Mouse (Mus musculus) right cerebral cortex, postnatal 10 days (tissue): Measurements from ENCODE around the gene Syt16.

Source experiments
- DNase-seq, 2 experiments: peaks; one replicate each; pipeline ENCODE4 v3.0.0; 2021; ENCODE audit warnings: low spot score in 2 of 2

The Syt16 gene

DNA sequence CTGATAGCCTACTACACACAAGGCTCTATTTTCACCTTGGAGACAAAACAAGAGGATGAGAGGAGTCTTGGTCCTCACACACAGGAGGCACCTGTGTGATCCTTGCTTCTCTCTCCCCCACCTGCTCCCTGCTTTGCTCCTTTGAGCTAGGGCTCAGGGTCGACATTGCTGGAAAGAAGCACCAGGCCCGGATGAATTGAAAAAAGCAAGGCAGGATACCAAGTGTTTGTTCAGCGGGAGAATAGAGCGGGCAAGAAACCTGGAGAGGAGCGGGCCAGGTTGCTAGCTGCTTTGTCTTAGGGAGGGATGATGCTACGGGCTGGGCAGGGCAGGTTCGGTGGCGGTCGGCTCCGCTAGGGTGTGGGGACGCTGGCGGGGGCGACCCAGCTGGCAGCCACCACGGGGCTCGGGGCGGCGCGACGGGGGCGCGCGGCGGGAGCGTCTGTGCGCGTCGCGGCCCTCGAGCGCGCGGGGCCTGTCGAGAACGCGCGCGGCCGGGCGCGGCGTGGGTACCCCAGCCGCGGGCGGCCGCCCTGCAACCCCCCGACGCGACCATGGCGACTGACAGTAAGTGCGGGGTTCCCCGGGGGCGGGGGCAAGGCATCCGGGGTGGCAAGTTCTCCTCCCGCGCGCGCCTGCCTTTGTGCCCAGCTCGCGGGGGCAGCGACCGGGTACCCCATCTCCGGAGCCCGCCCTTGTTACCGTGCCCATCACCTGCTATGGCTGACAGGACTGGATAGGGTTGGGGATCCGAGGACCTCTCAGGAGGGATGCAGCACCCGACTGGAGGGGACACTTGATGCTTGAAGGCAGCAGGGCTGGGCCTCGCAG is at the start of gene Syt16:
TSS of gene Syt16 (plus strand) at position 365 of the 831 bp plus-strand sequence.
- peak; percentile 66 to 73 for DNase-seq

DNA sequence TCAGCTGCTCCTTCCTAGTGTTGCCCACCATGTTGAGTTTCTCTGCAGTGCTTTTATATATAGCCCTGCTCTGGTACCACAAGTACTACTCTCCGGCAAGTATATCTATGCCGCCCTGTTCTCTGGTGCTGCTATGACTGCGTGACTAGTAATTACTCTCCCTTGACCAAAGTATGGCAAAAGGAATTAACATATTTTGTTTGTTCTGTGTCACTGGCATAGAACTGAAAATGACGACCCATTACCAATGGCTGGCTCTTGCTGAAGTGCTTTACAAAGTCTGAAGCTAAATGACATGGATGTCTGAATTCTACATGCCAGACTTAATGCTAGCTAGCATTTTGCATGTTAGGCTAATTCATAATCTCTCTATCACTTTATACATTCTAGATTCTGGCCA is 49.0 kb upstream of the Syt16 start:
- no peak for DNase-seq

DNA sequence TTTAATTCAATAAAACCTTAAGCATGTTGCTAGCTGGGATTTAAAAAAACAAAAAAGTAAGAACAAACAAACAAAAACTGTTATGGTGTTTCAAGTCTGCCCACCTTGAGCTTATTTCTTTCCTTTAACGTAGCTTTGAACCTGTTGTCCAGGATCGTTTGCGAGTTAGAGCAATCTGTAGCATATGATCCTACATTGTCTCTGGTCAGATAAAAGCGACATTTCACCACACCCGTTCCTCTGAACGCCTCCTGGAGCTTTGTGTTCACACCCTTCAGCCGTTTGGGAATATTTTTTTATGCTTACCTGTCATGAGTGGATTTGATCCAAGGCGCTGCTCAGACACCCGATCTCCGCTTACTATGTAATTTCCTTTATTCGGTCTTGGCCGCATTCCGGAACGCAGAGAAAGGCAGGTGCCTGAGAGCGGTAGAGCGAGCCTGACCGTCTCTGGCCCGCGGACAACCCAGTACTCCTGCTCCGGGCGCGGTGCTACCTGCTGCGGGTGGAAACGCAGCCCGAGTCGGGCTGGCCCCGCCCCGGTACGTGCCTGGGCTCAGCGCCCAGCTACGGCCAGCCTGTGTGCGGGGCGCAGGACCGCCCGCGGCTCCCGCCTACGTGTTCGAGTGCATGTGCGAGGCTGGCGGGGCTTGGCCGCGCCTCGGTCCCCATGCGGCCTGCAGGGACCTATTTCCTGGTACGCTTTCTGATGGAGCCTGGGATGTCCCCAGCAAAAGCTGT is 48.0 kb upstream of the Syt16 start:
- DNase-seq: peak; percentile 43 to 63

DNA sequence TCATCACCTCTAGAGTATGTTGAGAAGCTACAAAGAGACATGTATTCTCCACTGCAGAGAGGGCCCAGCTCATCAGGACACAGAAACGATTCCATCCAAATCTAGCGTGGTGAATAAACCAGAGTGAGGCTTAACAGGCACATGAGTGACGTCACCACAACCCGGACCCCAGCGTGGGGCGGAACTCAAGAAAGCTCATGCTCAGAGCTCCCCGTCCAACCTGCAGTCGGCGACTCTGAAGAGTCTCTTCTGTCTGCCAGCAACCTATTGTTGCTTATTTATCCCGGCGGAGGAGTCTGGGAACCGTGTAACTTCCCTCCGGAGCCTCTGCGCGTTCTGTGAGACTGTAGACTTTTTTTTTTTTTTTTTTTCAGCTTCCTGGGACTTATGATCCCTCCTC is 44.6 kb upstream of the Syt16 start:
- DNase-seq: peak; percentile 64 to 77

DNA sequence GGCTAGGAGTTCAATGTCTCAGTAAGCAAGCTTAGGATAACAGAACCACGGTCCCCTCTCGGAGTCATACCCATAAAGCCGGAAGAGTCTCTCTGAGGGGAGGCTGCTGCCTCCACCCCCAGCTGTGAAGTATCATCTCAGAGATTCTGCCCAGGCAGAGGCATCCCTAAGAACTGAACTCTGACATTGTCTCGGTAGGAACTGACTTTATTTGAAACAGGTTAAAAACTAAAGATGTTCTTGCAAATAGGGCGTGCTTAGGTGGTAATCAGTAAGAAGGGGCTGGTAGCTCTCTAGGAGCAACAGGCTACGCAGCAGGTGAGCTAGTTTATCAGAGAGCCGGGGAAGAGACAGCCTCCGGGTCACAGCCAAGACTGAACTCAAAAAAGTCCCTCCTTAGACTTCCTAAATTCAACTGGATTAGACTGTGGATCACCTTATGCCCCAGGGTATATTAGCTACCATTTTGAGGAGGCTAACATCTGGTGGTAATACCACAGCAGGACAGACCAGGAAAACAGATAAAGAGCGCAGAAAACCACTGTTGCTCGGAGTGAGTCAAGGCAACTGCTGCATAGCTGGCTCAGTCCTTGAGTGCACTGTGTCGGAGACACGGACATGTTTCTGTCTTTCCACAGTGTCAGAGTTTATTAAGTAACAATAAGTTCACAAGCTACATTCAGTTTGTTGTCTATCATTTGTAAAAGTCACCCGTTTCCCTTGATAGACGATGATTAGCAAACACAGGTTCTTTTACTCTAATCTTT is 43.9 kb upstream of the Syt16 start:
- no peak for DNase-seq

DNA sequence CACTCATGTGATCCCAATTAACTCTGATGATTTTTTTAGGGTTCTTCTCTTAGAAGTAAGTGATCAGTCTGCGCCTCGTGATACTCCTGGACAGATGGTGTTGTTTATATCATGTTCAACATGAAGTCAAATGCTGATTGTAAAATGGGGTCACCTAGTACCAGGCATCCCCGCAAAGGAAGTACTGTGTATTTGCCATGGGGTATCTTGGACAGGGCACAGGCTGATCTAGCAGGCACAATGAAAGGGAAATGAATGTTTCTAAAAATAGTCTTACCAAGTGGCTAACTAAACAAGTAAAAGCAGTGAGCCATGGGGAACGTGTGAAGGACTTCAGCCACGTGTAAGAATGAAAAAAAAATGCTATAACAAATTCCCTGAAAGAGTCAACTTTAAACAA is 42.7 kb upstream of the Syt16 start:
- no peak for DNase-seq

DNA sequence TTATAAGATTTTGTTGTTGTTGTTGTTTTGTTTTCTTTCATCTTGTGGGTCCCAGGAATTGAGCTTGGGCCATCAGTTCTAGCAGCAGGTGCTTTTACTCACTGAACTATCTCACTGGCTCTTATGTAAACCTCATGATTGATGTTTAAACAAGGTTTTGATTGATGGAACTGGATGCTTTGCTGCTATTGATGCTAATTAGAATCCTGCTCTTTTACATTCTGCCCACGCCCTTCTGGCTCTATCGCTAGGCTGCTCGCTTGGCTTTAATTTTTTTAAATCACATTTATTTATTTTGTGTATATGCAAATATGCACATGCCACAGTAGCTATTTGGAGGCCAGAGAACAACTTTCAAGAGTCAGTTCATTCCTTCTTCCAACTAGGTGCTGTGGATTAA is 39.8 kb upstream of the Syt16 start:
- peak; percentile 46 to 71 for DNase-seq

DNA sequence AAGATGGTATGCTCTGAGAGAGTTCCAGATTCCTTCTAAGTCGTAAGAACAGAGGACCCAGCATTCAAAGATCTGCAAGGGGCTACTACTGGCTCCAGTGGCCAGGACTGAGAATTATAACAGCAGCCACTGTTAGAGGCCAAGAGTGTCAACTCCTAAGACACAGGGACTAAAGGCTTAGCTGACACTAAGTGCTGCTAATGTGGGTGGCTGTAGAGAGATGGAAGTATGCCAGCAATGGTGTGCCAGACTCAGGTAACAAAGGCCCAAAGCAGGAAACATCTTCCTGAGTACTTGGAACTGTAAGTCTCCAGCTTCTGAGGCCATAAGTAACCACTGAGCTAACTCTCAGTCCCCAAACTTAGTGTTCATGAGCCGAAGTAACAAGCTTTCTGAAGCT is 38.6 kb upstream of the Syt16 start:
- DNase-seq: no peak

DNA sequence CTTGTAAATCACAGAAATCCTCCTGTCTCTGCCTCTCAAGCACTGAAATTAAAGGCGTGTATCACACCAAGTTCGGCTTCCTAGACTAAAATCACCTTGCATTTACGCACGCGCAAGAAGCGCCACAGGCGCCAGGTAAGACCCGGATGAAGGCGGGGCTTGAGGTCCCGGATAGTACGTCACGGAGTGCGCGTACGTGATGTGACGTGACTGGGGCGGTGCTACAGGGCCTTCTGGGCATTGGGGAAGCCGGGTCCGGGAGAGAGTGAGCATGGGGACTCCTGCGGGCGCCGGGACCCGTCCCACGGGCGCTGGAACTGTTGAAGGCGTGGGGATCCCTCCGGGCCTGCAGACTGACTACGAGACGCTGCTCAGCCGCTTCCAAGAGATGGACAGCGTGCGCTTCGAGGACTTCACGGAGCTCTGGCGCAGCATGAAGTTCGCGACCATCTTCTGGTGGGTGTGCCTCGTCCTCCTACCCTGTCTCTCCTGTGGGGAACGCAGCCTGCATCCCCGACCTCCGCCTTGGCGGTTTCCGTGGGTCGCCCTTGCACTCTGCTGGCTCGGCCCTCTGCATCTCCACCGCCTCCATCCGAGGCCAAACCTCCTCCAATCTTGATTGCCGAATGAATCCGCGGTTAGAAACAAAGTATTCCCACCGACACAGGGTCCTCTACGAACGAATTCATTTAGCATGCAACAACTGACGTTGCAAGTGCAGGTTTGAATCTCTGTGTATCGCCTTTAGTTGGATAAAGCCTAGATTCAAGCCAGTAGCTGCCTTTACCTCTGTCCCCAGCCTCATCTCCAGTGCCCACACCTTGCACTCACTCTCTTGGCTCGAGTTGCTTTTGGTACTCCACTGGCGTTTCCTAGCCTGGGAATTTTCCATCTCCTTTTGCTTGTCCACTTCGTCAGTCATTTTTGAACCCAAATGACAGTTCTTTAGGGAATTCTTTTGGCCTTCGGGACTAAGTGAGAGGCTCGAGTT is 32.9 kb upstream of the Syt16 start, which contains the start of gene Snapc1:
TSS of gene Snapc1 (plus strand) at position 191 of the 991 bp plus-strand sequence.
- peak; percentile 98 for DNase-seq

DNA sequence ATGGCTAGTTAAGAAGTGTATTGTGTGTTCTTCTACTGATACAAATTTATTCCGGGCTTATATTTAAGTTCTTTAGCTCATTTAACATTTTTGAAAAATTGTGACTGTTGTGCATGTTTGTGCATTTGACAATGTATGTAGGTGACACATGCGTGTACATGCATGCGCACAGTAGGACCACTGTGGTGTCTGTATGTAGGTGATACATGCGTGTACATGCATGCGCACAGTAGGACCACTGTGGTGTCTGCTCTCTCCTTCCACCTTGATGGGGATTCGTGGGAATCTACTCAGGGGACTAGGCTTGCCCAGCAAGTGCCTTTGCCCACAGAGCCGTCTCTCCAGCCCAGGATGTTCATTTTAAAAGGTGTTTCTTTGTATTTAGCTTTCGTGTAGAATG is 28.3 kb upstream of the Syt16 start:
- DNase-seq: no peak

DNA sequence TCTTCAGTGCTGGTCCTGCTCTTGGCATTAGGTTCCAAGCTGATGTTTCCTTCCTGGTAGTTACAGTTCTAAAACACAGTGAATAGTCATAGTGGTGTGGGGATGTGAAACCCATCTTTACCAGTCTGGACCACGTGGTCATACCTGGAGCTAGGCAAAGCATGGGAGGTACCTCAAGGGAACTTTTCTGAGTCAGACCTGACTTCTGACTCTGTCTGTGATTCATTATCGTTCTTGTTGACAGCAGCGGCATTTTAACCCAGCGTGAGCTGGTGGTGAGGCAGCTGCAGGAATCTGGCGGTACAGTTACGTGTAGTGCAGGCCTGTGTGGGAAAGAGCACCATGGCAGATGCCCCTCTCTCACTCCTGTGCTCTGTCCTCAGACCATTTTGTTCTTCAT is 22.9 kb upstream of the Syt16 start:
- DNase-seq: no peak

DNA sequence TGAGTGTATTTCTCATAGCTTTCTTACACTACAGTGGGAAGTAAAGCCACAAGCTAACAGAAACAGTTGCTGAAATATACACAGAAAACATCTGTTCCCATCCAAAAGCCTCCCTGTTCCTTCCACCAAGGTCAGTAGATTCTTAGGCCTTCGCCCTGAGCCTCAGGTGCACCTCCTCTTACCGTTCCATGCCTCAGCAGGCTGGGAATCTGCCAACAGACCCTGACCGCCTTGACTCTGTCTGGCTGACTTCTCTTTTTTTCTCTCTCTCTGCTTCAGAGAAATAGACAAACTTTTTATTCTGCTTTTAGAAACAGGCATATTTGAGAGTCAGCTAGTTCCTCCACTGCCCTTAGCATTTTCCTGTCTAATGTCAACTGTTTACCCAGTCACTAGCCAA is 19.3 kb upstream of the Syt16 start:
- no peak for DNase-seq

DNA sequence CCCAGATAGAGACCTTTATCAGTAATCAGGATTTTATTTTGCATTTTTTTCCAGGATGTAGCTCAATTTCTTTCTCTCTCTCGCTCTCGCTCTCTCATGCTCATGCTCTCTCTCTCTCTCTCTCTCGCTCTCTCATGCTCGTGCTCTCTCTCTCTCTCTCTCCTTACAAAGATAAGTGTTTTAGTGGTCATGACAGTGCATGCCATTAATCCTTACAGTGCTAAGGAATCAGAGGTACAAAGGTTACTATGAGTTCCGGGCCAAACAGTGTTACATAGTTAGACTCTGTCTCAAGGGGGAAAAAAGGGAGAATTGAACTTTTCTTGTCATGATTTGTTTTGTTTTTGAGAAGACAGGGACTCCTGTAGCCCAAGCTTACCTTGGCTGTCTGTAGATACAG is 17.8 kb upstream of the Syt16 start:
- DNase-seq: no peak

DNA sequence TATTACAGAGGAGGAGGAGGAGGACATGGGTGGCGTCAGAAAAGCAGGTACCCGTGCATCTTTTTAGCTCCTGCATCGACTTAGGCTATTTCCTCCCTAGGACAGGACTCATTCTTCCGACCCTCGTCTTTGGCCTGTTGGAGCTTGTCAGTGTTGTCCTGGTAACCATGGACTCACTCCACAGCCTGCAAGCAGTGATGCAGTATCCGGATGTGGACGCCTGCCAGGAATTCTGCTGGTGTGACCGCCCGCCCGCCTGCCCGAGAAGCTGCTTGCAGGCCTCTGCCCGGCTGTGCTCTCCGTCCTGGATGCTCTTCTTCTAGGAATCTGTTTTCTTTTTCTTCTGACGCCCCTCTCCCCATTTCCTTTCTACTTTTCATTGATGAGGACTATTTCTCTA is 14.9 kb upstream of the Syt16 start:
- peak; percentile 93 for DNase-seq

DNA sequence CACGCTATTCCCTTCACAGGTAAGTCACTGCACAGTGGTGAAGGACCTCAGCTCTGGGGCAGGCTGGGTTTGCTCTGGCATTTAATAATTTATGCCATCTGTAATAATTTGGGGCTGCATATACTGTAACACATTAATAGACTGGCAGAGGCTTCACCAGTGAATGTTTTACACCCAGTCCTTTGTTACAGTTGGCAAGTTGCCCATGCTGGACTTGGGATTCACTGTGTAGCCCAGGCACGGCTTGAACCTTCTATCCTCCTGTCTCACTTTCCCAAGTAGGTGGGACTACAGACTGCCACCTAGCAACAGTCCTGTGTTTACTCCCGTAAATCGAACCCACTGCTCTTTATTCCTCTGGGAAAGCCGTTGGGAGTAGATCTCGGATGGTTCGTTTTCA is 11.2 kb upstream of the Syt16 start:
- DNase-seq: no peak

DNA sequence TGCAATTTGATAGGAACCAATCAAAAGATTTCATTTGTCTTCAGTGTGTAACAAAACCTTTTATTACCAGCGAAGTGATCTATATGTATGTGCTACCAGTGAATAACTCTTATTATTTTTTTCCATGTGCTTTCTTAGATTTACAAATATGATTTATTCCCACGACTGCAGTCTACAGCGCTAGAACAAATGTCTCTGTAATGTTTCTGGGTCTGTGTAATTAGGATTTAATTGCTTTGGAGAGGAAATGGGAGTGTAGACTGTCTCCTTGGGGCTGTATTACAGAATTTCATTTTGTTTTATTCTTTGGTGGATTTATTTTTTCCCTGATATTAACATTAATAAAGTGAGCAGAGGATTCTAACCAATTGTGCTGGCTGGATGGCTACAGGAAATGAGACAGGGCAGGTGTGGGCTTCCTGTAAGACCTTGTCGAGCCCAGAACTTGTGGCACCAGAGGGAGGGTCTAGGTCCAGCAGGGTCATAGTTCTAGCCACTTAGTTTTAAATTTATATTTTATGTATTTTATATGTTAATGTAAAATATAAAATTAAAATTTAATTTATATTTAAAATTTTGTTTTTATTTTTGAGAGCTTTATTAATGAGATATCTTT is 9.0 kb upstream of the Syt16 start:
- DNase-seq: no peak

DNA sequence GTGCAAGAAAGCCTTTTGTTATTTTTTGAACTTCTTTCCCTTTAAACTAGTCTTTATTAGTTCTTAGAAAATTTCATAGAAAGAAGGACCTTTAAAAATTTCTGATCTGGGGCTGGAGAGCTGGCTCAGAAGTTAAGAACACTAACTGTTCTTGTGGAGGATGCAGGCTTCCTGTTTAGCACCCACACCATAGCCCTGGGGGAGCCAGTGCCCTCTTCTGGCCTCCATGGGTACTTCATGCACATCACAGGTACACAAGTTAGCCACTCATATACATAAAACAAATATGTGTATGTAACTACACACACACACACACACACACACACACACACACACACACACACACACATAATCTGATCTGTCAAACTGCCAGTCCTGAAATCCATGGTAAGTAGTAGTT is 7.9 kb upstream of the Syt16 start:
- peak in 1 of 2 experiments; percentile 57 for DNase-seq

DNA sequence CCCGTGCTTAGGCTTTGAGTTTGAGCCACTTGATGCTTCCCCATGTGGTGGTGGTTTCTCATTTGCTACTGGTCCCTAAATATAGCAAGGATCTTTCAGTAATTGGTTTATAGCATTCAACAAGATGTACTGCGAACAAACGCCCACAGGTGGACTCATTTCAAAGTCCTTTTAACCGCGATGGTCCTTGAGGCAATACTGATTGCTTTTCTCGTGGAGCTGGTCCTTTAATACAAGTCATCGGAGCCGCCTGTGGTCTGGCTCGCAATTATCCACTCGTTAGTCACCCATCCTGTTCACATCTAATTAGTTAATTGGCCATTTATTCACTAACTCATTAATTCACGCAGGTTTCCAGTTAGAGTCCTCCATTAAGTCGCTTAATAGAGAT is 560 bp upstream of the Syt16 start:
- DNase-seq: peak in 1 of 2 experiments; percentile 59

DNA sequence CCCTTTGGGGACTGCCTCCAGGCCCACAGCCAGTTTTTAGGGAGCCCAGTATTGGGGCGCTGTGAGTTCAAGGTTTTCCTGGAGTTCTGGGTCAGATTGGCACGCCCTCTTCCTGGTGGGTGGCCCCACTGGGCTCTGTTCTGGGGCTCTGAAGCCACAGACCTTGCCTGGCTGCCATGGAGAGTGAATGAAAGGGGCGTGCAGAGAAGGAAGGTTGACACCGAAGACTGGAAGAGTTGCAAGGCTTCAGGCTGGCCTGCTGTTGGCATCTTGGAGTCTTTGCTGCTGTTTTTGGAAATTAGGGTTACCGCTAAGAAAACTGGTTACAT is 631 bp downstream of the Syt16 start:
- DNase-seq: peak in 1 of 2 experiments; percentile 45

DNA sequence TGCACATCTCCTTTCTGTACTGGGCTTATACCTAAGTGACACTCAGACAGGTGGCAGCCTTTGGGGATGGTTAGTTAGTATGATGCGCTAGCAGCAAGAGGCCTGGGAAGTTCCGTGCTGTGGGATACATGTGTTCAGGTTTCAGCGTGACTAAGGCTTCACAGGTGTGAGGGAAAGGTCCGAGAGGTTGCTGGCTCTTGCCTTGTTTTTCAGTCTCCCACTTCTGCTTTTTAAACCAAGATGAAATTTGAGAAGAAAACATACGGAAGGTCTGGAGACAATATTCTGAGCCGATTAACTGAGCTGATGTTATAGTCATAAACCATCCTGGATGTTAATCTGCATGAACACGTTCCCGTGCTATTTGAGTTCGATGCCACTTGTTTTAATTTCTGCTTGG is 5.0 kb downstream of the Syt16 start:
- DNase-seq: no peak

DNA sequence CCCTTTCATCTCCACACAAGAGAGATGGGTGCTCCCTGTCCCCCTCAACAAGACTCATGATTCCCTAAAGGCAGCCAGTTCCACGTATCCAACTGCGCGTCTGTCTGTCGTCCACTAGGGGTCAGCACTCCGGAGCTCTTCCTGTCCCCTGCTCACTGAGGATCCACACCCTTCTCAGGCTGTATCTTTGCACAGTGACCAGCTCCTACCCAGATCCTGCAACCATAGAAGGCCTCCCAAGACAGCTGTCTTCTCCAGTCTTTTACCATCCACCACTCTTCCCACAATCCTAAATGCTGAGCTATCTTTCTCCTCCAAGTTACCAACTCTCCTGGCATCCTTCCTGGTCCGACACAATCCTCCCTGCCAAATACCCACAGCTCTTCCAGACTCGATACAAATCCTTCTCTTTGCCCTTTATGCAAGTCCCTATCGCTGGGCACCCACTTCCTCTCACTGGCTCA is 12.0 kb downstream of the Syt16 start:
- peak; percentile 56 to 62 for DNase-seq
